Mouse (Mus musculus) liver, adult 10 weeks (tissue): ENCODE measurements around the gene Nomo1. TPM values are rescaled to one million over a fixed set of nuclear protein-coding genes. Genes with fewer than 3 reads are reported as not detected.

ENCODE experiments used
- polyA plus RNA-seq: library from polyadenylated mRNA; stranded (reverse); fragments of 350-450 nt; fragmentation: Illumina TruSeq; extraction: RNeasy Lipid Tissue Mini Kit (QIAGEN cat#74804); gene quantifications from one replicate; pipeline ENCODE4 v1.2.3, GENCODE M21; 2014; ENCODE audit warnings: low read depth, low replicate concordance

Gene Nomo1
- 2.9 TPM for polyA plus RNA-seq

DNA sequence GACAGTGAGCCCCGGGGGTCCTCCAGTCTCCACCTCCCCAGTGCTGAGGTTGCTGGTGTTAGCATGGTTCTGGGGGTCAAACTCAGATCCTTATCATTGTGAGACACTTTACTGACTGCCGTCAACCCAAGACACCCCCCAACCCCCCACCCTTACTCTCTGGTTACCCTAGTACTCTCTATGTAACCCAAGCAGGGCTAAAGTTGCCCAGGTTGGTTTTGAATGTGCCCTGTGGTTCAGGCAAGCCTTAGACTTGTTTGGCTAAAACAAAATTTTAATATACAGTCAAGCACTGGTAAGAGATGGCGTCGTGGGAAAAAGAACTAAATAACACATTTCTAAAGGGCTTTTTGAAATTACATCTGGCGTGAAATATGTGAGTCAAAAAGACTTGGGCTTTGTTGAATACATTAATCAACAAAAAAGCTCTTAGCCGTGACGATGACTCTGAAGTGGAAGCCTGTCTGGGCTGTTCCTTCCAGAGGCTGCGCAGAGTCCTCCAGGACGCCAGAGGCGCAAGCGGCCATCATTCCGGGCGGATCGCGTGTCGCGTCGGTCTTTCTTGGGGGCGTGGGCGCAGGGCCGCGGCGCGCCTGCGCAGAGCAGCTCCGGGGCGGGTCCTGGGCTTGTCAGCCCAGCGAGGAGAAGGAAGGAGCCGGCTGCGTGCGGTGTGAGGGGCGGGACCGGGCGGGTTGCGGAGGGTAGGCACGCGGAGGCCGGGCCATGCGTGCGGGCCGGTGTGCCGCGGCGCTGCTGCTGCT lies at the start of gene Nomo1:
Gene Nomo1 (plus strand): TSS at position 590 of the 761 bp plus-strand sequence.

GRCm38 (mm10) chr7:46030145-46030488 lies 3.4 kb upstream of the Nomo1 start, which contains the start of gene Abcc6:
Gene Abcc6 (minus strand): TSS chr7:46030302.

DNA sequence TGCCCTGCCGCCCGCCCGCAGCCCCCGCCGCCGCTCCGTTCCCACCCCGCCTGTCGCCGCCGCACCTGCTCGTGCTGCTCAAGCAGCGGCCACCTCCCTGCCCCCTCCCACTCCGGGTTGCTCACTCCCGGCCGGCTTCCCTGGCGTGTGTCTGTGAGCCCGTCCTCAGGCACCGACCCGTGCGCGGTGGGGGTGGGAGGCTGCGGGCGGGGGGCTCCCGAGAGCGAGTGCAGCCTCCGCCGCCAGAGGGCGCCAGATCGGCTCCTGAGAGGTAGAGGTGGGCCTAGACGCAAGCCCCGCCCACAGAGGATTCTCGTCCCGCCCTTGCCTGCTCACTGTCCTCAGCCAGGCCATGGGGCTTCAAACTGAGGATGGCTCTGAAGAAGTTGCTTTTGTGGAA lies 67.1 kb downstream of the Nomo1 start, which contains the start of gene Kcnj11:
Gene Kcnj11 (minus strand): TSS at position 202 of the 400 bp plus-strand sequence.

Other genes with a start within 250 kb of the Nomo1 start
- not detected for gene Lmtk3, start 250.0 kb upstream of the Nomo1 start, polyA plus RNA-seq
- gene Sult2b1, start 249.0 kb upstream of the Nomo1 start, polyA plus RNA-seq, result not detected
- 9.5 TPM for gene Cyth2, start 219.1 kb upstream of the Nomo1 start, polyA plus RNA-seq
- gene Kcnj14, start 208.9 kb upstream of the Nomo1 start, polyA plus RNA-seq, result not detected
- 0.66 TPM for gene Grwd1, start 202.8 kb upstream of the Nomo1 start, polyA plus RNA-seq
- gene Kdelr1, start 160.9 kb upstream of the Nomo1 start, polyA plus RNA-seq, result 63.8 TPM
- not detected for gene Grin2d, start 155.3 kb upstream of the Nomo1 start, polyA plus RNA-seq
- gene Syngr4, start 137.0 kb upstream of the Nomo1 start, polyA plus RNA-seq, result not detected
- 2.9 TPM for gene Tmem143, start 136.8 kb upstream of the Nomo1 start, polyA plus RNA-seq
- gene Emp3, start 112.3 kb upstream of the Nomo1 start, polyA plus RNA-seq, result not detected
- gene Ccdc114, start 109.6 kb upstream of the Nomo1 start, polyA plus RNA-seq, result not detected
- 4.5 TPM for gene Abcc6, start 3.4 kb upstream of the Nomo1 start, polyA plus RNA-seq
- not detected for gene Kcnj11, start 67.1 kb downstream of the Nomo1 start, polyA plus RNA-seq
- gene Abcc8, start 146.3 kb downstream of the Nomo1 start, polyA plus RNA-seq, result not detected
- not detected for gene Ush1c, start 204.8 kb downstream of the Nomo1 start, polyA plus RNA-seq
- gene Otog, start 207.3 kb downstream of the Nomo1 start, polyA plus RNA-seq, result not detected